Mouse (Mus musculus) midbrain, embryonic 11.5 days (tissue): ENCODE measurements around the gene Sepsecs. TPM values are rescaled to one million over a fixed set of nuclear protein-coding genes. Genes with fewer than 3 reads are reported as not detected.
A peak's percentile ranks its signal among the peaks of the same experiment; 100 is the strongest.

Source experiments
- ATAC-seq: fragments of 200-750 bp; cut with Nextera tagmentation; 2 replicates; pipeline ENCODE4 v1.8.0; 2017; ENCODE audit warnings: moderate TSS enrichment, moderate library complexity; ENCODE audit not compliant: low FRiP score
- DNase-seq: peaks from one replicate; pipeline ENCODE4 v3.0.0; 2015; ENCODE audit warnings: low spot score; ENCODE audit errors: missing footprints
- H3K27ac ChIP-seq: fragments of 300-500 bp; sonication (generic); 2 replicates; pipeline ENCODE4 v1.5.1; 2014; ENCODE audit warnings: low read depth, low read length
- H3K27me3 ChIP-seq: fragments of 300-500 bp; sonication (generic); 2 replicates; pipeline ENCODE4 v1.6.1; 2014; ENCODE audit warnings: mild to moderate bottlenecking, low read length, moderate library complexity, mixed read lengths; ENCODE audit not compliant: control insufficient read depth, insufficient read depth
- H3K36me3 ChIP-seq: fragments of 300-500 bp; sonication (generic); 2 replicates; pipeline ENCODE4 v1.6.1; 2014; ENCODE audit warnings: mild to moderate bottlenecking, low read length, moderate library complexity, mixed read lengths; ENCODE audit not compliant: control insufficient read depth, insufficient read depth
- H3K4me1 ChIP-seq: fragments of 300-500 bp; sonication (generic); 2 replicates; pipeline ENCODE4 v1.6.1; 2014; ENCODE audit warnings: low read length; ENCODE audit not compliant: control insufficient read depth, insufficient read depth
- H3K4me2 ChIP-seq: fragments of 300-500 bp; sonication (generic); 2 replicates; pipeline ENCODE4 v1.6.1; 2014; ENCODE audit warnings: mild to moderate bottlenecking, moderate library complexity
- H3K4me3 ChIP-seq: fragments of 300-500 bp; sonication (generic); 2 replicates; pipeline ENCODE4 v1.5.1; 2014; ENCODE audit warnings: low read depth, low read length
- H3K9ac ChIP-seq: fragments of 300-500 bp; sonication (generic); 2 replicates; pipeline ENCODE4 v1.6.1; 2014; ENCODE audit warnings: low read length
- H3K9me3 ChIP-seq: fragments of 300-500 bp; sonication (generic); 2 replicates; pipeline ENCODE4 v1.6.1; 2016; ENCODE audit warnings: low read length; ENCODE audit not compliant: control insufficient read depth
- WGBS: fragments of 180-500 bp; shearing (Covaris S2); extraction: QIAGEN DNeasy Blood & Tissue Kit; methylation state at CpG from one replicate; pipeline ENCODE4 v1.1.7; 2014; 5-methylcytosine and 5-hydroxymethylcytosine counted together
- polyA plus RNA-seq: library from polyadenylated mRNA; unstranded; fragments of >200 nt; fragmentation: Nextera tagmentation; extraction: Ambion mirVana; gene quantifications from 2 replicates; pipeline ENCODE4 v1.2.1, GENCODE M21; 2014

Sepsecs gene
- polyA plus RNA-seq, 1 experiment from 2014 or later = 8.0 TPM

DNA sequence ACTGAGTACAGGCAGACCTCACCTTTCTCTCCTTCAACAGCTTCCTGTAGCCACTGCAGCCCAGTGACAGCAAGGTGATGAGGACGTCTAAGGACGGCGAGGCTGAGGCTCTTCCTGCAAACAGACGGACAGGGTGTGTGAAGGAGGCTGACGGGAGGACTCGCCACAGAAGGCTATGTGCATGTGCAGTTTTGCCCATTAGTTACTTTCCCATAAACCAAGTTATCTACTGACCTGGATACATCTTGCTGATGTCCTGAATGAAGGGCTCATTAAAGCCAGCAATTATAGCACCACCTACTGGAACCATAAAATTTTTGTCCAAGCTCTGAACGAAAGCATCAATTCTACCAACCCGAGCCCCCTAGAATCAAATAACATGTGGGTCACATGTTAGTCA lies 13.5 kb downstream of the Sepsecs start:
- Histone ChIP-seq H3K4me3 (no peak overlapping the region), H3K4me2 (no peak overlapping the region), H3K36me3 (peaks cover 2% of the 10 kb centered on the region; the same call in 1 of the 2 replicates), H3K27me3 (no peaks in the 10 kb centered on the region), H3K9me3 (no peaks in the 10 kb centered on the region), H3K27ac (no peak overlapping the region), H3K9ac (no peak overlapping the region), H3K4me1 (no peaks in the 10 kb centered on the region)
- ATAC-seq (no peak), DNase-seq (peak; percentile 85)
- WGBS = 78% methylated on average over 8 of the region's 8 CpGs

- Histone ChIP-seq H3K27ac (no peak overlapping the region), H3K9me3 (no peaks in the 10 kb centered on the region), H3K4me3 (no peak overlapping the region), H3K36me3 (peaks cover 2% of the 10 kb centered on the region; the same call in 1 of the 2 replicates), H3K27me3 (no peaks in the 10 kb centered on the region), H3K4me1 (no peaks in the 10 kb centered on the region), H3K4me2 (no peak overlapping the region), H3K9ac (no peak overlapping the region)
- DNase-seq (no peak), ATAC-seq (no peak)
- whole genome bisulfite sequencing = 92% methylated on average over 5 of the region's 5 CpGs
Measured at GRCm38 (mm10) chr5:52654961-52655360, 14.5 kb downstream of the Sepsecs start.

DNA sequence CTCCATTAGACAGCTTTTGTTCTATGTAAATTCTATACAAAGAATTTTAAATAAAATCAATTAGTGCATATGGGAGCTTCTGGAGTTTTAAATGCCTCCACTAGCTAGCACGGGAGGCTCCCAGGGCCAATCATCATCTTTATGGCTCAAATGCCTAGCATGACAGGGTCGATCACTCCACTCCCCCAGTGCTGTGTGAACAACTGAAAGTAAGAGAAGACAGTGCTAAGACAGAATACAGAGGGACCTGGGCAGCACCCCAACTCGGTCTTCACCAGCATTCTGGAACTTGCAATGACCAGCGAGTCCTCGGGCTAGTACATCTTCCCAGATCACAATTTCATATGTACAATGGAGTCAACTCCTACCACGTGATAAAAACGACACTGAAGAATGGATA lies 16.9 kb downstream of the Sepsecs start:
- Histone ChIP-seq H3K27ac (no peak overlapping the region), H3K9me3 (no peaks in the 10 kb centered on the region), H3K4me3 (no peak overlapping the region), H3K27me3 (no peaks in the 10 kb centered on the region), H3K4me2 (no peak overlapping the region), H3K4me1 (no peaks in the 10 kb centered on the region), H3K36me3 (peaks cover 2% of the 10 kb centered on the region; the same call in 1 of the 2 replicates), H3K9ac (no peak overlapping the region)
- ATAC-seq (no peak), DNase-seq (peak; percentile 69)
- WGBS = 93% methylated on average over 7 of the region's 7 CpGs

GRCm38 (mm10) chr5:52652086-52652485 lies 17.4 kb downstream of the Sepsecs start:
- H3K4me3 ChIP-seq = no peak overlapping the region
- no peak overlapping the region for H3K9ac ChIP-seq
- ATAC-seq = no peak
- H3K27ac ChIP-seq = no peak overlapping the region
- H3K4me1 ChIP-seq = no peaks in the 10 kb centered on the region
- no peaks in the 10 kb centered on the region for H3K9me3 ChIP-seq
- H3K4me2 ChIP-seq = no peak overlapping the region
- peak; percentile 66 for DNase-seq
- 90% methylated on average over 1 of the region's 1 CpGs for WGBS
- peaks cover 2% of the 10 kb centered on the region; the same call in 1 of the 2 replicates for H3K36me3 ChIP-seq
- no peaks in the 10 kb centered on the region for H3K27me3 ChIP-seq

- Histone ChIP-seq H3K4me3 (no peak overlapping the region), H3K27me3 (no peaks in the 10 kb centered on the region), H3K27ac (no peak overlapping the region), H3K36me3 (peaks cover 9% of the 10 kb centered on the region), H3K4me2 (no peak overlapping the region), H3K9ac (no peak overlapping the region), H3K9me3 (no peaks in the 10 kb centered on the region), H3K4me1 (no peaks in the 10 kb centered on the region)
- WGBS = 73% methylated on average over 9 of the region's 9 CpGs
- peak; percentile 51 for DNase-seq
- ATAC-seq = no peak
Measured at GRCm38 (mm10) chr5:52643947-52644840, 25.3 kb downstream of the Sepsecs start.

GRCm38 (mm10) chr5:52641736-52642135 lies 27.8 kb downstream of the Sepsecs start:
- Histone ChIP-seq H3K4me2 (no peak overlapping the region), H3K27ac (no peak overlapping the region), H3K27me3 (no peaks in the 10 kb centered on the region), H3K36me3 (peaks cover 9% of the 10 kb centered on the region), H3K9me3 (no peaks in the 10 kb centered on the region), H3K9ac (no peak overlapping the region), H3K4me1 (no peaks in the 10 kb centered on the region), H3K4me3 (no peak overlapping the region)
- DNase-seq (peak; percentile 31), ATAC-seq (no peak)
- 92% methylated on average over 6 of the region's 6 CpGs for WGBS

DNA sequence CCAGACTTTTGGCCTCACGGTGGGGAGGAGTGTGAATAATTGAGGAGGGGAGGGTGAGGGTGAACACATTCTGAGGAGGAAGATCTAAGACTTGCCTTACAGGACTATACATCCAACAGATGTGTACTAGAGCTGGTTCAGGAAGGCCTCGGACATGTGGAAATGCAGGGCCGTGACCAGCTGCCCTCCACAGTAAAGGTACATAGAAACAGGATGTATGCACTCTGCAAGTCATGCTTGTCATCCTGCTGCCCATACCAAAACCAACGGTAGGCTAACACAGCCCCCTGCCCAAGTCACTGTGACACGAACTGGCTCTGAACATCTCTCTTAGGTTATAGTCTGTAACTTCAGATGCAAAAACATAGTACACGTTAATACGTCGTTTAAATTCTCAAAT lies 30.6 kb downstream of the Sepsecs start:
- Histone ChIP-seq H3K4me3 (no peak overlapping the region), H3K36me3 (peaks cover 4% of the 10 kb centered on the region; the same call in 1 of the 2 replicates), H3K9ac (no peak overlapping the region), H3K9me3 (no peaks in the 10 kb centered on the region), H3K4me2 (no peak overlapping the region), H3K27me3 (no peaks in the 10 kb centered on the region), H3K27ac (no peak overlapping the region), H3K4me1 (no peaks in the 10 kb centered on the region)
- ATAC-seq = no peak
- WGBS = 92% methylated on average over 8 of the region's 8 CpGs
- peak; percentile 45 for DNase-seq

DNA sequence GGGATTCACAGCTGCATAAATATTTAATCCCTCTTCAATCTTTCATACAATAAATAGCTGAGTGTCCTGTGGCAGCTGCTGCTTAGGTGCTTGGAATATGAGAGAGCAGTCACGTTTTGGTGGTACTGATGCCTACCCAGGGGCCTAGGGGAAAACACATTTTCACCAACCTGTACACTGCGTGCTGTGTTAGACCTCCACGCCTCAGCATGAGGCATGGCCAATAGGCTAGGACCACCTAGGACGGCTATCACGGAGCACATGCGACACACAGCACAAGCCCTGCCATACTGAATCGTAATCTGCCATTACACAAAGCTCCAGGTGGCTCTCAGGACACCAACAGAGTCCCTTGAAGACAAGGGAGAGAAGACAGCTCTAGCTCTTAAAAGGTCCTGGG lies 31.5 kb downstream of the Sepsecs start:
- no peak overlapping the region for H3K4me3 ChIP-seq
- H3K9ac ChIP-seq = no peak overlapping the region
- 91% methylated on average over 7 of the region's 7 CpGs for WGBS
- DNase-seq (peak; percentile 69), ATAC-seq (no peak)
- H3K4me2 ChIP-seq = no peak overlapping the region
- H3K27ac ChIP-seq = no peak overlapping the region
- no peaks in the 10 kb centered on the region; the same call in 1 of the 2 replicates for H3K36me3 ChIP-seq
- H3K4me1 ChIP-seq = no peaks in the 10 kb centered on the region
- H3K9me3 ChIP-seq = no peaks in the 10 kb centered on the region
- H3K27me3 ChIP-seq = no peaks in the 10 kb centered on the region

DNA sequence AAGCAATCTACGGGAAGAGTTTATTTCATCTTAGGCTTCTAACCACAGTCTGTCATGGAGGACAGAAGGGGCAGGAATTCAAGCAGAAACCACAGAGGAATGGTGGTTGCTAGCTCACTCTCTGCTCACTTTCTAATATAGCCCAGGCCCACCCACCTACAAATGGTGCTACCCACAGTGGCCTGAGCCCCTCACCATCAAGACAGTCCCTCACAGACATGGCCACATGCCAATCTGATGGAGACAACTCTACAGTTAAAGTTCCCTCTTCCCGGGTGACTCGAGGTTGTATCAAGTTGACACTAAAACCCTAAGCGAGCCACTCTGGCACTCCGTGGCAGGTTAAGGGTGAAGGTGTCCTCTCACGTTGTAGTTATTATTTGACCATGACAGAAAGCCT lies 32.6 kb downstream of the Sepsecs start:
- Histone ChIP-seq H3K36me3 (no peaks in the 10 kb centered on the region; the same call in 1 of the 2 replicates), H3K4me2 (no peak overlapping the region), H3K4me1 (no peaks in the 10 kb centered on the region), H3K4me3 (no peak overlapping the region), H3K27ac (no peak overlapping the region), H3K9ac (no peak overlapping the region), H3K27me3 (no peaks in the 10 kb centered on the region), H3K9me3 (no peaks in the 10 kb centered on the region)
- ATAC-seq (no peak), DNase-seq (peak; percentile 44)
- 90% methylated on average over 6 of the region's 6 CpGs for WGBS
